Mouse (Mus musculus): Measurements from ENCODE around the gene Nrxn3. TPM values are rescaled to one million over a fixed set of nuclear protein-coding genes. Genes with fewer than 3 reads are reported as not detected.

Nrxn3 gene
- polyA plus RNA-seq, 1 experiment from 2014 or later, result 4.4 TPM

DNA sequence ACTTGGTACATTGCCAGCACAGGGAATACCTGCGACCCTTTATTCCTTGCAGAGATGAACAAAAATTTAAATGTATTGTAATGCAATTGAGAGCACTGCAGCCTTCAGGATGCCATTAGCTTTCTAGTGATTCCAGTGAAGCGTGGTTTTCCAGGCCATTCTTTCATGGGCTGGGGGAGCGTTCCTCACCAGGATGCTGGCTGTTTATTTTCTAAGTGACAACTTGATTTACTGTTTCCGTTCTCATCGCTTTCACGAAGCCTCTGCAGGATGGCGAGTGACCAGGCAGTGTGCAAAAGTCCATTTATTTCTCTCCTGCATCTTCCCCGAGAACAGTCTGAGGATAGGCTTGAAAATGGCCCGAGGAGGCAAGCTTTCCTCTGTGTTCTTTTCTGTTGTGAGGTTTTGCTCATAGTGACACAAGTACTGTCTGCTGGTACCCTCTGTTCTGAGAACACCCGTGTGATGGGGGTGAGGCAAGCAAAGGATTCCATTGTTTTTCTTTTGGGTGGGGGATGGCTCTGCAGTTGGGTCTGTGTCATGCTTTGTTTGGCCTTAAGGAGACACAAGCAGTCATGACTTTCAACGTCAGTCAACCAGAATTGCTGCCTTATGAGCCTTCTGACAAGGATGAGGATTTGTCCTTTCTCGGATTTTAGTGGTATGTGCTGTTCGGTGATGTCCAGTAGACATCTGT lies 457.4 kb downstream of the Nrxn3 start:
- H3K4me3 ChIP-seq, result no peak overlapping the region
- WGBS, result 69% methylated on average over 13 of the region's 13 CpGs
- H3K36me3 ChIP-seq (replicated peaks), result no peaks in the 10 kb centered on the region
- no peak for DNase-seq (ENCODE audit: low spot score)
- no peaks in the 10 kb centered on the region for H3K9me3 ChIP-seq
- no peaks in the 10 kb centered on the region for H3K27me3 ChIP-seq (replicated peaks; ENCODE audit: low read depth, poor library complexity, severe bottlenecking)
- peaks cover 17% of the 10 kb centered on the region for H3K4me1 ChIP-seq
- no peak overlapping the region for H3K27ac ChIP-seq (replicated peaks)

DNA sequence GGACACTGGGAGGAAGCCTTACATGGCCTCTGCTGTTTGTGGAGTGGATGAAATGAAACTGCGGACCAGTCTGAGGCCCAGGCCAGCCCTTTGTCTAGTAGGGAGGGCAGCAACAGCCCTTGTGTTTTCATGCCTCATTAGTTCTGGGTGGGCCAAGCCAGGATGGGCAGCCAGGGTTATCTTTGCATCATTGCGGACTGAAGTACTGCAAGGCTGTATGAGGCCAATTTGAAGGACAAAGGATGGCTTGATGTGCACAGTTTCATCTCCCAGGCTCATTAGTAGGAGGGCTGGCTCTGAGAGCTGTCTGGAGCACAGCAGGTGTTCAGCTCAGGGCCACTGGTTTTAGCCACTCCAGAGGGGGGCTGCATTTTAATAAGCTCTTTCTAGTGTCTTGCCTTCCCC lies 458.5 kb downstream of the Nrxn3 start:
- peak; percentile 27 for DNase-seq (ENCODE audit: low spot score)
- Histone ChIP-seq H3K27me3 (replicated peaks; ENCODE audit: low read depth, poor library complexity, severe bottlenecking) (no peaks in the 10 kb centered on the region), H3K27ac (replicated peaks) (peak overlapping the region; percentile 54; the same call in 1 of the 2 replicates), H3K9me3 (no peaks in the 10 kb centered on the region), H3K4me3 (no peak overlapping the region), H3K36me3 (replicated peaks) (no peaks in the 10 kb centered on the region), H3K4me1 (peaks cover 17% of the 10 kb centered on the region)
- 32% methylated on average over 2 of the region's 2 CpGs for WGBS

DNA sequence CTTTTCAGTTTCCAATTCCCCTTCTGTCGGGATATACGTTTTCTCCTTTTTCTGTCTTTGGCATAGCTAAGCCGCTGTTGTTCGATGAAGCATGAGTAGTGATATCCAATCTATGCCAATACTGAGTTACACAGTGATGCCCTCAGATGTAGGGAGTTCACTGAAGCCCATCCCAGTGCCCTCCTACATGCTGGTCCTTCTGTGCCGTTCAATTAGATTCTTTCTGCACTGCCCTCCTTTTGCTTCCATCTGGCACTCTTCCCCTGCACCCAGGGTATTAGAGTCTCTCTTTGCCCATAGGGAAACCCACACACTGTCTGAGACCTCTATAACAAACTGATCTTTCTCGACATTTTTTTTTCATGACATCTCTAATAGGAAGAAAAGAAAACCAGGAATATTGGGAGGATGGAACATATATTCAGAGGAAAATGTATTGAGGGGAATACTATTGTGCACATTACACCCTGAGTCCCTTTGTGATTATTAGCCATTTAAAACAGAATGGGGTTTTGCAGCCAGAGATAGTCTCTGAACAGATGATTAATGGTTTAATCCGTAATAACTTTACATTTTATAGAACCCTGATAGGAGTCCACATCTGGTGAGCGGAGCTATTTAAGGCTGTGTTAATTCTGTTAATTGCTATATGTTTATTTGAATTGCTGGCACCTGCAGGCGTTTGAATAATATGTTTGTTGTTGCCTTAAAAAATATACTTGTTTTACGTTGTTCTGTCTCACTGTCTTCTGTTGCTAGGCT lies 476.3 kb downstream of the Nrxn3 start:
- WGBS, result 87% methylated on average over 10 of the region's 10 CpGs
- Histone ChIP-seq H3K4me1 (no peaks in the 10 kb centered on the region), H3K27me3 (replicated peaks; ENCODE audit: low read depth, poor library complexity, severe bottlenecking) (no peaks in the 10 kb centered on the region), H3K4me3 (no peak overlapping the region), H3K36me3 (replicated peaks) (no peaks in the 10 kb centered on the region), H3K9me3 (no peaks in the 10 kb centered on the region), H3K27ac (replicated peaks) (no peak overlapping the region)
- no peak for DNase-seq (ENCODE audit: low spot score)

DNA sequence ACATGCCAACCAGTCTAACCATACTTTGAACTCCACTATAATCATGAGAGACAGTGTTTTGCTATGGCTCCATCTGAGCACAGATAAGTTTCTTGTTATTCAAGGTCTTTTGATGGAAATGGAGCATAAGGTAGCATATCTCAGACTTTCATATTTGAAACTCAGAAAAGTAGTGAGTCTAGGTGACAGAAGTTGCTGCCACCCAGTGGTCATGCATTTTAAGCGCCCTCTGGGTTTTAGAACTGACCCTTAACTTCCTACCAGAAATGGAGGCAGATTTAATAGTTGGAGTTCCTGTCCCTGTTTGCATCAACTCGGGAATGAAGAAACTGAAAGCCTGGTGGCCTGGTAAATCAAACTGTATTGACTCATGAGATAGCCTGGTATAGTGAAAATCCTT lies 488.9 kb downstream of the Nrxn3 start:
- no peak overlapping the region for H3K27ac ChIP-seq (replicated peaks)
- no peaks in the 10 kb centered on the region for H3K36me3 ChIP-seq (replicated peaks)
- 39% methylated on average over 2 of the region's 2 CpGs for WGBS
- H3K9me3 ChIP-seq, result no peaks in the 10 kb centered on the region
- DNase-seq (ENCODE audit: low spot score), result no peak
- H3K27me3 ChIP-seq (replicated peaks; ENCODE audit: low read depth, poor library complexity, severe bottlenecking), result no peaks in the 10 kb centered on the region
- no peaks in the 10 kb centered on the region for H3K4me1 ChIP-seq
- H3K4me3 ChIP-seq, result no peak overlapping the region

- WGBS, result 56% methylated on average over 1 of the region's 1 CpGs
- H3K4me1 ChIP-seq, result no peaks in the 10 kb centered on the region
- DNase-seq (ENCODE audit: low spot score), result no peak
- no peaks in the 10 kb centered on the region for H3K9me3 ChIP-seq
- H3K36me3 ChIP-seq (replicated peaks), result no peaks in the 10 kb centered on the region
- no peaks in the 10 kb centered on the region for H3K27me3 ChIP-seq (replicated peaks; ENCODE audit: low read depth, poor library complexity, severe bottlenecking)
- no peak overlapping the region for H3K27ac ChIP-seq (replicated peaks)
- no peak overlapping the region for H3K4me3 ChIP-seq
Observed at GRCm38 (mm10) chr12:89239826-89240225, 517.1 kb downstream of the Nrxn3 start.

- H3K36me3 ChIP-seq (replicated peaks), result no peaks in the 10 kb centered on the region
- H3K9me3 ChIP-seq, result no peaks in the 10 kb centered on the region
- H3K27ac ChIP-seq (replicated peaks), result no peak overlapping the region
- no peak for DNase-seq (ENCODE audit: low spot score)
- H3K4me1 ChIP-seq, result no peaks in the 10 kb centered on the region
- H3K4me3 ChIP-seq, result no peak overlapping the region
- H3K27me3 ChIP-seq (replicated peaks; ENCODE audit: low read depth, poor library complexity, severe bottlenecking), result no peaks in the 10 kb centered on the region
Observed at GRCm38 (mm10) chr12:89241554-89241953, 518.9 kb downstream of the Nrxn3 start.

GRCm38 (mm10) chr12:89242476-89242875 lies 519.8 kb downstream of the Nrxn3 start:
- H3K27ac ChIP-seq (replicated peaks), result no peak overlapping the region
- no peaks in the 10 kb centered on the region for H3K9me3 ChIP-seq
- no peaks in the 10 kb centered on the region for H3K4me1 ChIP-seq
- no peak overlapping the region for H3K4me3 ChIP-seq
- no peak for DNase-seq (ENCODE audit: low spot score)
- 43% methylated on average over 1 of the region's 1 CpGs for WGBS
- H3K36me3 ChIP-seq (replicated peaks), result no peaks in the 10 kb centered on the region
- no peaks in the 10 kb centered on the region for H3K27me3 ChIP-seq (replicated peaks; ENCODE audit: low read depth, poor library complexity, severe bottlenecking)

DNA sequence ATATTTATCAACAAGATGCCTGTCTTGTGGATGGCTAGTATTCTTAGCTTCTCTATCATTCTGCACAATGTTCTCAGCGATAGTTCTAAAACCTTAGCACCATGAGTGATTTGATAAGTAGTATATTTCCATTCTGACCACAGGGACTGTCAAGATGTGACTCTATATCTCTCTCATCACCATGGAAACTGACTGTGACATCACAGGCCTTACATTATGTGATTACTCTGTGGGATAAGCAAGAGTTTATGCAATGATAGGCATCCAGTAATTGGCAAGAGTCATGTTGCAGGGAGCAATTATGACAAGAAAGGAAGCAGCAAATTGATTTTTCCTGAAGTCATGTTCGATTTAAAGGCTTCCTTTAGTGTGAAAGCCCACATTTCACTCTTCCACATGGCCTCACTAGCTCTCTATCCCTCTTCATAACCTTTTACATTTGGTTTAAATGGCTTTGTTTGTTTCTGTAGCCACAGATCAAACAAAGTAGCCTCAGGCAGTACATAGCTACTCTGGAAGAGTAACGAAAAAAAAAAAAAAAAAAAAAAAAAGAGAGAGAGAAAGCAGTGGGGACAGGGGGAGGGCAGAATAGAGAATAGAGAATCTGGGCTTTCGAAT lies 532.7 kb downstream of the Nrxn3 start:
- H3K9me3 ChIP-seq, result no peaks in the 10 kb centered on the region
- H3K27ac ChIP-seq (replicated peaks), result no peak overlapping the region
- H3K4me3 ChIP-seq, result no peak overlapping the region
- 50% methylated on average over 4 of the region's 4 CpGs for WGBS
- no peaks in the 10 kb centered on the region for H3K27me3 ChIP-seq (replicated peaks; ENCODE audit: low read depth, poor library complexity, severe bottlenecking)
- no peak for DNase-seq (ENCODE audit: low spot score)
- H3K36me3 ChIP-seq (replicated peaks), result no peaks in the 10 kb centered on the region
- peaks cover 4% of the 10 kb centered on the region; the same call in 1 of the 2 replicates for H3K4me1 ChIP-seq

DNA sequence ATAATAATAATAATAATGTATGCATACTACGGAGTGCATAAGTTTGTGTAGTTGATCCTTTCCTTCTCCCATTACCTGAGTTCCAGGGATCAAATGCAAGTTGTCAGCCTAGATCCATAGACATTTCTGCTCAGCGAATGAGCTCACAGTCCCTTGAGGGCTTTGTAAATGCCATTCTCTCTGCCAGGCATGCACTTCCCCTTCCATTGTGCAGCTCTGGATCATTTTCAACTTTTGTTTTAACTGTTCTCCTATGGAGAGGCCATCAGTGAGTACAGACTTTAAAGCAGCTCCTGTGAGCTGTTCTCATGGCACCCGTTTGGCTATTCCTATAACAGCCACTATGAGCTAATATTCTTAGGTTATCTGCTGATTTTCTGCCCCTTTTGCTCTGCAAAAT lies 536.2 kb downstream of the Nrxn3 start:
- Histone ChIP-seq H3K36me3 (replicated peaks) (no peaks in the 10 kb centered on the region), H3K4me1 (peaks cover 4% of the 10 kb centered on the region; the same call in 1 of the 2 replicates), H3K4me3 (no peak overlapping the region), H3K27me3 (replicated peaks; ENCODE audit: low read depth, poor library complexity, severe bottlenecking) (no peaks in the 10 kb centered on the region), H3K27ac (replicated peaks) (no peak overlapping the region), H3K9me3 (no peaks in the 10 kb centered on the region)
- DNase-seq (ENCODE audit: low spot score), result no peak
- WGBS, result 78% methylated on average over 3 of the region's 3 CpGs

DNA sequence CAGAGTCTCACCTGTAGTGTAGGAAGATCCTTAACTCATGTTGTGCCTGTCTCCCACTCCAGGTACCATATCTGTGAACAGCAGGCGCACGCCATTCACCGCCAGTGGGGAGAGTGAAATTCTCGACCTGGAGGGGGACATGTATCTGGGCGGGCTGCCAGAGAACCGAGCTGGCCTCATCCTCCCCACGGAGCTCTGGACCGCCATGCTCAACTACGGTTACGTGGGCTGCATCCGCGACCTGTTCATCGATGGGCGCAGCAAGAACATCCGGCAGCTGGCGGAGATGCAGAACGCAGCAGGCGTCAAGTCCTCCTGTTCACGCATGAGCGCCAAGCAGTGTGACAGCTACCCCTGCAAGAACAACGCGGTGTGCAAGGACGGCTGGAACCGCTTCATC lies 537.4 kb downstream of the Nrxn3 start:
- Histone ChIP-seq H3K4me1 (peaks cover 4% of the 10 kb centered on the region; the same call in 1 of the 2 replicates), H3K27ac (replicated peaks) (no peak overlapping the region), H3K4me3 (no peak overlapping the region), H3K27me3 (replicated peaks; ENCODE audit: low read depth, poor library complexity, severe bottlenecking) (no peaks in the 10 kb centered on the region), H3K9me3 (no peaks in the 10 kb centered on the region), H3K36me3 (replicated peaks) (no peaks in the 10 kb centered on the region)
- 93% methylated on average over 24 of the region's 24 CpGs for WGBS
- DNase-seq (ENCODE audit: low spot score), result no peak

DNA sequence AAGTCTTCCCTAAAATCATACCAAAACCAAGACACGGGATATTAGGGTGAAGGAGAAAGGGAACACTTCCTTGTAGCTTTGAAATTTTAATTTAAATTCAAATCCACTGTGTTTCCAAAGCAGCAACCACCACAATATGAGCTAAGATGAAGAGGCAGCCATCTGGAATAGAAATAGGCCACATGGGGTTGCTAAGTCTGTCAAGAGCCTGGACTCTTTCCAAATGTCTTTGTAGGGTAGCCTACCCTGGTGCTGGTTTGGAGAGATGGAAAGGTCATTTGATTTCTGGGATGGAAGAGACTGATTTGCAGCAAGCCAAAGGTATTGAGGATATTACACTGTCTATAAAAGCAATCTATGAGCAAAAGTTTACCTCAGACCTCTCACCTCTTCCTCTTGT lies 539.6 kb downstream of the Nrxn3 start:
- DNase-seq (ENCODE audit: low spot score), result no peak
- Histone ChIP-seq H3K9me3 (no peaks in the 10 kb centered on the region), H3K36me3 (replicated peaks) (no peaks in the 10 kb centered on the region), H3K4me1 (no peaks in the 10 kb centered on the region), H3K27ac (replicated peaks) (no peak overlapping the region), H3K27me3 (replicated peaks; ENCODE audit: low read depth, poor library complexity, severe bottlenecking) (no peaks in the 10 kb centered on the region), H3K4me3 (no peak overlapping the region)
- 80% methylated on average over 1 of the region's 1 CpGs for WGBS

- no peak for DNase-seq (ENCODE audit: low spot score)
- Histone ChIP-seq H3K27ac (replicated peaks) (no peak overlapping the region), H3K4me3 (no peak overlapping the region), H3K27me3 (replicated peaks; ENCODE audit: low read depth, poor library complexity, severe bottlenecking) (no peaks in the 10 kb centered on the region), H3K36me3 (replicated peaks) (no peaks in the 10 kb centered on the region), H3K4me1 (peaks cover 26% of the 10 kb centered on the region), H3K9me3 (no peaks in the 10 kb centered on the region)
- 70% methylated on average over 6 of the region's 6 CpGs for WGBS
Observed at GRCm38 (mm10) chr12:89282362-89283343, 560.0 kb downstream of the Nrxn3 start.

Measured in embryonic facial prominence, embryonic 10.5 days (tissue).